In genomic region chr3:109491568-109491967, GRCm38 (mm10) we compare ENCODE assay signal across 8 mouse cellular contexts.
DNase-seq lines count a peak whose midpoint lies in the region; ATAC-seq and TF ChIP-seq lines count a peak whose summit lies in the region.

No protein-coding gene starts in this region.

- no peaks in the 10 kb centered on the region for H3K9me3 ChIP-seq in heart, embryonic 16.5 days (replicated peaks; ENCODE audit: control insufficient read depth, low read length)
- no peaks in the 10 kb centered on the region for H3K9me3 ChIP-seq in lung, embryonic 14.5 days (ENCODE audit: low read depth, low read length)

- WGBS in heart, embryonic 16.5 days: 6% methylated on average over 2 of the region's 2 CpGs
- 0% methylated on average over 2 of the region's 2 CpGs for WGBS in lung, embryonic 14.5 days

- H3K27ac ChIP-seq in heart, embryonic 16.5 days (ENCODE audit: low read length): no peak overlapping the region
- H3K27ac ChIP-seq in lung, embryonic 14.5 days (ENCODE audit: low read depth): no peak overlapping the region

- H3K27me3 ChIP-seq in heart, embryonic 16.5 days (ENCODE audit: control insufficient read depth, insufficient read depth, low read length): no peaks in the 10 kb centered on the region
- H3K27me3 ChIP-seq in lung, embryonic 14.5 days (ENCODE audit: insufficient read depth, low read length): no peaks in the 10 kb centered on the region

- peak; percentile 85 for TF ChIP-seq CTCF in lung, embryonic 14.5 days (IDR thresholded peaks at IDR 0.05; ENCODE audit: low read depth)

- H3K4me1 ChIP-seq in heart, embryonic 16.5 days (ENCODE audit: control insufficient read depth, insufficient read depth, low read length): no peaks in the 10 kb centered on the region
- no peaks in the 10 kb centered on the region for H3K4me1 ChIP-seq in lung, embryonic 14.5 days (ENCODE audit: insufficient read depth)

- no peak overlapping the region for H3K9ac ChIP-seq in heart, embryonic 16.5 days (ENCODE audit: low read length)
- no peak overlapping the region for H3K9ac ChIP-seq in lung, embryonic 14.5 days

- H3K36me3 ChIP-seq in heart, embryonic 16.5 days (ENCODE audit: control insufficient read depth, insufficient read depth): no peaks in the 10 kb centered on the region
- no peaks in the 10 kb centered on the region for H3K36me3 ChIP-seq in lung, embryonic 14.5 days (ENCODE audit: insufficient read depth)

- H3K4me2 ChIP-seq in heart, embryonic 16.5 days (ENCODE audit: low read depth, low read length): no peak overlapping the region
- no peak overlapping the region for H3K4me2 ChIP-seq in lung, embryonic 14.5 days

- ATAC-seq in heart, embryonic 16.5 days (replicated peaks; ENCODE audit: extremely low read depth, insufficient read depth, low FRiP score): 0 out of 2 replicates have a peak, but pooled peaks have one; percentile 49
- peak; percentile 76; the same call in 1 of the 2 replicates for ATAC-seq in lung, embryonic 14.5 days (ENCODE audit: insufficient read depth)
- ATAC-seq in neutrophil, adult 5-6 weeks (ENCODE audit: extremely low read depth, insufficient number of reproducible peaks, low FRiP score, poor library complexity, severe bottlenecking): peak; percentile 71

- no peak overlapping the region for H3K4me3 ChIP-seq in heart, embryonic 16.5 days (ENCODE audit: low read length)
- H3K4me3 ChIP-seq in lung, embryonic 14.5 days (ENCODE audit: low read depth, low read length): no peak overlapping the region

- DNase-seq in CD8-positive naive resting alpha-beta T cell, adult 2 months (ENCODE audit: low read depth in 2 of 2, low spot score in 2 of 2): peak; percentile 48 to 65
- peak; percentile 49 to 67 for DNase-seq in adrenal gland, adult 18-20 months (ENCODE audit: low spot score in 2 of 2)
- peak; percentile 91 for DNase-seq in embryo, embryonic 10.5 days (ENCODE audit: low spot score)
- peak; percentile 83 for DNase-seq in kidney, postnatal 10 days
- DNase-seq in lung, embryonic 14.5 days: peak; percentile 97
- peak; percentile 38 to 54 for DNase-seq in urinary bladder, postnatal 36 days (ENCODE audit: low spot score in 2 of 2)

Comparison
In these comparisons a context has a peak if more than half of its experiments do, and no peak if none do; other contexts are left out.
1. DNase-seq: peak in every context shown above with its lines; median percentile 97 in lung, embryonic 14.5 days; 91 in embryo, embryonic 10.5 days; 83 in kidney, postnatal 10 days; 58 in adrenal gland, adult 18-20 months; 56 in CD8-positive naive resting alpha-beta T cell, adult 2 months; 46 in urinary bladder, postnatal 36 days.